Mouse (Mus musculus) lung, adult 18-20 months (tissue): ENCODE measurements around the gene Tpst2.

Experiments
- DNase-seq, 2 experiments: peaks; one replicate each; pipeline ENCODE4 v3.0.0; 2022; ENCODE audit warnings: mixed read lengths in 2 of 2

The Tpst2 gene

DNA sequence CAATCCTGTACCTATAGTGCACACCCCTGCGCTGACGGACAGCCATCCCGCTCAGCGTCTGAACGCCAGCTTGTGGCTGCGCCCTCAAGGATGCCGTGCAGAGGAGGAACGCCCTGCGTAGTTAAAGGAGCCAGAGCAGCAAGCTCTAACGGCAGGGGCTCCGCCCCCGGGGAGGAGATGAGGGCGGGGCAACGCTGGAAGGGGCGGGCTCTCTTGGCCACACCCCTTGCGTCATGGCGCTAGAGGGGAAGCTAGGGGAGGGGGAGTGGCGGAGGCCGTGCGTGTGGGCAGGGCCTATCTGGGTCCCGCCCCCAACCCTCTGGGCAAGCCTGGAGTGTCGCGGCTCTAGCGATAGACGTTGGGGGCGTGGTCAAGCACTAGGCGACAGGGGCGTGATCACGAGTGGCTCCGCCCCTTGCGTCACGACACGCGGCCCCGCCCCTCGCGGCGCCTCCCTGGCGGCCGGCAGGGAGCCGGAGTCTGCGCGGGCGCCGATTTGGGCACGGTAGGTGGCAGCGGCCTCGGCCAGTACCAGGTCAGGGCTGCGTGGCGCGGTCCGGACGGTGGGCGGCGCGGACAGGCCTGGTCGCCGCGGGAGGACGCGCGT, at the start of gene Tpst2:
Tpst2 (plus strand) TSS at position 425 of the 607 bp plus-strand sequence.
- DNase-seq, result peak; percentile 100

GRCm38 (mm10) chr5:112227354-112227753, 49.1 kb upstream of the Tpst2 start:
- no peak for DNase-seq

GRCm38 (mm10) chr5:112227898-112228239, 48.6 kb upstream of the Tpst2 start:
- DNase-seq, result no peak

DNA sequence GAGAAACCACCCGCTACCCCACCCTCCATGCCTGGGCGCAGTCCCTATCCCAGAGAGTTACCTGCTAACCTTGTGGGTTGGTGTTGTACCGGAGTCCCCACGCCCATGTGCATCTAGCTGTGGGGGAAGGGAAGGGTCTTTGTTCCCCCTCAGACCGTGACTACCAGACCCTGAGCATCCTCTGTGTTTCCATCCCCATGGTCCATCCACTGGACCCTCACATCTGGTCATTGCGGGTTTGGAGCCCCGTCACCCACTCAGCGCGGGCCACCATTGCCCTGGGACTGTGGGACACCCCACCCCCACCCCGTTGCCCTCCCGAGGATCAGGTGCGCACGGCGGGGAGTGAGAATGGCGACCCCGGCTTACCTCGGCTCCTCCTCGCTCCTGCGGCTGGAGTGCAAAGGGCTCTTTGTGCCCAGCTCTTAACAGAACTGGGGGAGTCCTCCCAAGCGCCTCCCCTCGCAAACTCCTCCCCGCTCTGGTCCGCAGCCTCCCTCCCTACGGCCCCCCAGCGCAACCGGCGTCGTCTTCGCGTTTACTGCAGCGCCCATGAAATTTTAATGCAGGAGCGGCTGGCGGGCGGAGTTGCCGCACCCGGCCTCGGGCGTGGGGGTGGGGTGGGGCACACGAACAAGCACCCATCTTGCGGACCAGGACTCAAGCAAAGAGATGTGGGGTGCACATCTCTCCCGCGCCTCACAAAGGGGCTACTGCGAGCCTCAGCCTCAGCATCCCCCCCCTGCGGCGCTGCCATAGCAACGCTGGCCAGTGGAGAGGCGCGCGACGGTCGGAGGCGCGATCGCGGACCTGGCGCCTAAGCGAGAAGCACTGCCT, 48.0 kb upstream of the Tpst2 start:
- DNase-seq, result no peak

DNA sequence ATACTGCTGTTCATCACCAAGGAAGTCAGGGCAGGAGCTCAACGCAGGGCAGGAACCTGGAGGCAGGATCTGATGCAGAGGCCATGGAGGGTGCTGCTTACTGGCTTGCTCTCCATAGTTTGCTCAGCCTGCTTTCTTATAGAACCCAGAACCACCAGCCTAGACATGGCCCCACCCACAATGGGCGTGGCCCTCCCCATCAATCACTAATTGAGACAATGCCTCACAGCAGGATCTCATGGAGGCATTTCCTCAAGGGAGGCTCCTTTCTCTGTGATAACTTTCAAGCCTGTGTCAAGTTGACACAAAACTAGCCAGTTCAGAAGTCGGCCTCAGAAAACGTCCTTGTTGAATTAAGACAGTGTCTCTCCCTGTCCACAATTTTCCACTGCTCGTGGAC, 40.7 kb upstream of the Tpst2 start:
- DNase-seq, result no peak

DNA sequence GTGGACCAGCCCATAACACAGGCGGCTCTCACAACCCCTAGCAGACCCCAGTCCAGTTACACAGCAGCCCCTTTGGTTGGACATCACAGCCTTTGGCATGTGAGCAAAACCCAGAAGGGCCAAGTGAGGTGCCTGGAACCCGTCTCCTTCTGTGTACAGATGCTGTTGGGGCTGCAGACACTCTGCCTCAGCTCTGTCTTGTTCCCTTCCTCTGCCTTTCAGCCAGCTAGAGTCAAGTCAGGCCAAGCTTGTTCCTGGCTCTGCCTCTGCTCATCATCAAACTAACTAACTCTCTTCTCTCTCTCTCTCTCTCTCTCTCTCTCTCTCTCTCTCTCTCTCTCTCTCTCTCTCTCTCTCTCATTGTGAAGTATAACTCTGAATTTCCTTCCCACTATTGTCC, 39.9 kb upstream of the Tpst2 start:
- no peak for DNase-seq

GRCm38 (mm10) chr5:112237439-112237838, 39.1 kb upstream of the Tpst2 start:
- no peak for DNase-seq

DNA sequence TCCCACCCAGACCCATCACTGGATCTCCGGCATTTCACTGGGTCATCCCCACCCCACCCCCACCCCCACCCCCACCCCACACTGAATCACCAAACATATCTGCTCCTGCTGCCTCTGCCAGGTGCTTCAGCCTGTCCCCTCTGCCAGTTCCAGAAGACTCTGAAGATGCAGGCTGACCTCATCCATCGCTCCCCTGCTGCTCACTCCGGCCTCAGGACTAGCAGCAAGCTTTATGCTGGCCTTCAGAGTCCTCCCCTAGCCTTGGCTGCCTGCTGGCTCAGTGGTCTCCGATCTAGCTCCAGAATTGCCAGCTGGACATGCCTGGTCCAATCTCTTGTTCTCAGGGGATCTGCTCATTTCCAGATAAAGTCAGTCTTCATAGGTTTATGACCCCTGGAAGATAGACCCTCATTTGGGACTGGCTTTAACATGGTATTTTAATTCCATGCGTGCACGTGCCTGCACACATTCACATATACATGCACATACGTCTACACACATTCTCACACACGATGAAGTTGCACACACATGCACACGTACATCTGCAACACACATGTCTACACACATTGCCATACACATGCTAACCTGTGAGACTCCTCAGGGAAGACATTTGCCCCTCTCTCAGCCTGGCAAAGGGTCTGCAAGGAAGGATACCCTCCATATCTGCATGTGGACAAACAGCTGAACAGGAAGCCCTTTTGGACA, 38.5 kb upstream of the Tpst2 start:
- DNase-seq, result no peak

- no peak for DNase-seq
These were observed 37.6 kb upstream of the Tpst2 start for GRCm38 (mm10) chr5:112238781-112239482.

GRCm38 (mm10) chr5:112240761-112241160, 35.7 kb upstream of the Tpst2 start:
- peak; percentile 80 to 84 for DNase-seq

- no peak for DNase-seq
These were observed 34.6 kb upstream of the Tpst2 start for GRCm38 (mm10) chr5:112241849-112242248.

GRCm38 (mm10) chr5:112242361-112242778, 34.1 kb upstream of the Tpst2 start:
- DNase-seq, result peak; percentile 58 to 63

- no peak for DNase-seq
These were observed 33.5 kb upstream of the Tpst2 start for GRCm38 (mm10) chr5:112243041-112243440.

DNA sequence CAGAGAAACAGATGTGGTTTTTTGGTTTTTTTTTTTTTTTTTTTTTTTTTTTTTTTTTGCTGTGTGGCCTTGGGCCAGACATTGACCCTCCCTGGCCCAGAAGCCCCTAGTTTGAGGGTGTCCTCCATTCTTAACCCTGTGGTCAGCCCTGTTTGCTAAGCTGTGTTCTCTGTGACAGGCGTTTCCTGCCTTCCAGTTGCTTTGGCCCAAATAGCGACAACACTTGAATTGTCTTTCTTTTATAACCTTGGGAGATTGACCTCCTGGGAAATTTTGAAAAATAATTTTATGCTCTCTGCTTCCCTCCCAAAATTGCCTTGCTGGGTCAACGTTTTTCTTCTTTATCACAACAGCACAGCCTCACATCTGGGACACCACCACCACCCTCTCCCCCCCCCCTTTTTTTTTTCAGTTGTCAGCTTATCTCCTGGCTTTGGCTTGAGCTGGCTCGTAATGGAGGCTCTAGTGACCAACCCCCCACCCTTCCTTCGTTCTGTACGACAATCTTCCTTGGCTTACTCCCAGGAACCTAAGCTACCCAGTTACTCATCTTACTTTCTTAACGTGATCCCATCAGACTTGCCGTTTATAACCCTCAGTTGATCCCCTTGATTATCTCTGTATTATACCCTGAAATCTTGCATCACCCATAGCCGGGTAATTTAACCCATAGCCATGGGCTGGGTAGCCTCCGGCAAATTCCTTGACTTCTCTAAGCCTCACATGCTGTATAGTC, 32.8 kb upstream of the Tpst2 start:
- no peak for DNase-seq

DNA sequence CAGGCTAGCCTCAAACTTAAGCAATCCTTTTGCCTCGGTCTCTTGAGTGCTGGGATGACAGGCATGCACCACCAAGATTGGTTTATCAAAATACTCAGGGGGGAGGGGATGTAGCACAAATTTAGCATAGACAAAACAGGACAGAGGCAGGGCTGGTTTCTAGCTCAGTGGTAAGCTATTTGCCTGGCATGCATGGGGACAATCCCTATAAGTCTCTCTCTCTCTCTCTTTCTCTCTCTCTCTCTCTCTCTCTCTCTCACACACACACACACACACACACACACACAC, 32.3 kb upstream of the Tpst2 start:
- DNase-seq, result no peak

DNA sequence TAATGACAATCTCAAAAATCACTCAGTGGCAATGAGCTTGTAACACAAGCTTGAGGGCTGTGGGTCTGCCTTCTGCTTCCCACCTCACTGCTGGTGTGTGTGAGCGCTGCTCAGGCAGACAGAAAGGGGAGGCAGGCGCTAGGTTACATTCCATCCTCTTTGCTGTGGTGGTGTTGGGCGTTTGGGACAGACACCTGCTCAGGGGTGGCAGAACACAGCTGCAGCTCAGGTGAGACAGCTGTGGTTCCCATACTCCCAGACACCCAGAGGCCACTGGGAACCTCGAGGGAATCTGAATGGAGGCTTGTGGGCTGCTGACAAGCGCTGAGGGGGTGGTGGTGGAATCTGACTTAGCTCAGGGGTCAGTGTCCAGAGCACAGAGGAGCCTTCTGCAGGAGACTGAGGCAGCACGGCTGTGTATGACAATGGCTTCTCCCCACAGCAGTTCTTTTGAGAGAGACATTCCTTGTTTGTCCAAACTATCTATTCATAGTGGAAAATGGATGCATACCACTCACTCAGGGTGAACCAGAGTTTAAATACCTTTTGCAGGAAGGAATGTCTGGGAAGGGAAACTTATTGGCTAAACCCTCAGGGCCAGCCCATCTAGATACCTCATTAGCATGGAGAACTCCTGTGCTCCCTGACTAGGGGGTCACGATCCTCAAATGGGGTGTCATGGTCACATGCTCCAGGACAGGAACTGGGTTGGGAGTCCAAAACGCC, 31.4 kb upstream of the Tpst2 start:
- DNase-seq, result no peak

- no peak for DNase-seq
These were observed 29.1 kb upstream of the Tpst2 start for GRCm38 (mm10) chr5:112247399-112247798.

GRCm38 (mm10) chr5:112249106-112249505, 27.4 kb upstream of the Tpst2 start:
- no peak for DNase-seq

DNA sequence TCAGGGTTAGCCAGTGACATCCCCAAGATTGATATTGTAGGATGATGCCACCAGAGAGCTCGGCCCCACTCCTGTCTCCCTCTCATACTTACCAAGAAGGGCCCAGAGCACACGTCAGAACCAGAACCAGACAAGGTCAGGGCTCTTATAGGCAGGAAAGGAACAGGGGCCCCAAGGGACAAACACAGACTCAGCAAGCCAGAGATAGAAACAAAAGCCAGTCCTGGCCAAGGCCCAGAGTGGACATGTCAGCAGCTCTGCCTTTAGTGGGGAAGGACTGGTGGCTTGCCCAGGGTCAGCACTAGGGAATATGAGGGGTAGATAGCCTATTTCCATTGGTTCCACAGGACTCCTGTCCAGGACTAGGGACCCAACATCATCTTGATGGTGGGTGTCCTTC, 24.1 kb upstream of the Tpst2 start, which contains the start of gene Cryba4:
Cryba4 (minus strand) TSS at position 119 of the 400 bp plus-strand sequence.
- no peak for DNase-seq

GRCm38 (mm10) chr5:112253169-112253568, 23.3 kb upstream of the Tpst2 start:
- peak; percentile 54 to 66 for DNase-seq

DNA sequence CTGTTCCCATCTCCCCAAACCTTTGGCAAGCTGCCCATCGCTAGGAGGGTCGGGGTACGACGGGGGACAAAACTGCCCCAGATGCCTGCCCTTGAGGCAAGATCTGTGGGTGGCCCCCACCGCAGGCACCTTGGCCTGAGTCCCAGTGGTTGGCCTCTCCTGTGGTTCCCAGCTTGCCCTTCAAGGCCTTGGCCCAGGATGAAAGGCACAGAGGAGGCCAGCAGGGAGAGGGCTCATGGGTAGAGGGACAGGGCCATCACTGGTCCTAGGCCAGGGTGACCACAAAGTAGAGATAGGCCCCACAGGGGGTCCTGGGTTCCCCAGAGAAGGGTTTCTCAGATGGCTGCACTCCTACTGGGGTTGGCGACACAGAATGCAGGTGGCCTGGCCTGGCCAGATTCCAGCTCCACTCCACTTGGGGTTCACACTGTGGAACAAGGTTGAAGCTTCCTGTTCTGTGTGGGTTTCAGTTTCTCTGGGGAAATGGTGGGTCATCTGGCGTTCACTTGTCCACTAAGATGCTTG, 22.1 kb upstream of the Tpst2 start:
- DNase-seq, result peak in 1 of 2 experiments; percentile 25

- DNase-seq, result no peak
These were observed 21.1 kb upstream of the Tpst2 start, which contains the start of gene Crybb1 for GRCm38 (mm10) chr5:112255426-112255825. Crybb1 (plus strand) TSS chr5:112255815.
